Mouse (Mus musculus): ENCODE results near the gene Reln. TPM values are rescaled to one million over a fixed set of nuclear protein-coding genes. Genes with fewer than 3 reads are reported as not detected.

Reln gene
- polyA plus RNA-seq, 1 experiment: 0.04 TPM

- H3K4me3 ChIP-seq: no peak overlapping the region
- TF ChIP-seq CEBPB (IDR thresholded peaks at IDR 0.05; ENCODE audit: insufficient read depth, poor library complexity, severe bottlenecking) (no peak), TCF12 (IDR thresholded peaks at IDR 0.05; ENCODE audit: insufficient read depth, poor library complexity, severe bottlenecking) (no peak), E2F4 (IDR thresholded peaks at IDR 0.05; ENCODE audit: insufficient read depth) (no peak), USF1 (IDR thresholded peaks at IDR 0.05; ENCODE audit: low read depth) (no peak), TCF3 (IDR thresholded peaks at IDR 0.05; ENCODE audit: insufficient read length, low read depth) (no peak), POLR2AphosphoS2 (IDR thresholded peaks at IDR 0.05; ENCODE audit: insufficient read length, low read depth) (no peak)
- H3K4me2 ChIP-seq (ENCODE audit: low read depth): no peak overlapping the region
- H3K27me3 ChIP-seq (ENCODE audit: control insufficient read depth, insufficient read depth, insufficient read length): peaks cover 10% of the 10 kb centered on the region
- H3ac ChIP-seq (ENCODE audit: control insufficient read depth, insufficient read length): no peak overlapping the region
- H3K36me3 ChIP-seq (ENCODE audit: control insufficient read depth, insufficient read depth): no peaks in the 10 kb centered on the region
- no peaks in the 10 kb centered on the region for H3K79me2 ChIP-seq (ENCODE audit: control insufficient read depth, insufficient read depth)
These were observed 450.3 kb downstream of the Reln start for GRCm38 (mm10) chr5:21894168-21894567.

GRCm38 (mm10) chr5:21866750-21867149 is 477.8 kb downstream of the Reln start:
- no peak overlapping the region for H3ac ChIP-seq (ENCODE audit: control insufficient read depth, insufficient read length)
- H3K4me2 ChIP-seq (ENCODE audit: low read depth): no peak overlapping the region
- H3K36me3 ChIP-seq (ENCODE audit: control insufficient read depth, insufficient read depth): no peaks in the 10 kb centered on the region
- TF ChIP-seq CEBPB (IDR thresholded peaks at IDR 0.05; ENCODE audit: insufficient read depth, poor library complexity, severe bottlenecking) (no peak), POLR2A (IDR thresholded peaks at IDR 0.05; ENCODE audit: insufficient read length, low read depth) (no peak), TCF3 (IDR thresholded peaks at IDR 0.05; ENCODE audit: insufficient read length, low read depth) (no peak), E2F4 (IDR thresholded peaks at IDR 0.05; ENCODE audit: insufficient read depth) (no peak), MYOG (IDR thresholded peaks at IDR 0.05; ENCODE audit: control insufficient read depth in 1 of 3, insufficient read depth in 1 of 3, insufficient read length in 2 of 3, low read depth in 2 of 3) (no peak), TCF12 (IDR thresholded peaks at IDR 0.05; ENCODE audit: insufficient read depth, poor library complexity, severe bottlenecking) (no peak), POLR2AphosphoS2 (IDR thresholded peaks at IDR 0.05; ENCODE audit: insufficient read length, low read depth) (no peak), MYOD1 (IDR thresholded peaks at IDR 0.05; ENCODE audit: control insufficient read depth in 1 of 3, insufficient read length in 2 of 3, low read depth in 2 of 3) (no peak), USF1 (IDR thresholded peaks at IDR 0.05; ENCODE audit: low read depth) (no peak), REST (IDR thresholded peaks at IDR 0.05; ENCODE audit: insufficient read depth, insufficient read length) (no peak), MAX (IDR thresholded peaks at IDR 0.05; ENCODE audit: low read depth) (no peak), SRF (IDR thresholded peaks at IDR 0.05; ENCODE audit: control insufficient read depth, insufficient read length, low read depth) (no peak)
- peaks cover 5% of the 10 kb centered on the region for H3K27me3 ChIP-seq (ENCODE audit: control insufficient read depth, insufficient read depth, insufficient read length)
- no peak overlapping the region for H3K4me3 ChIP-seq
- no peaks in the 10 kb centered on the region for H3K79me2 ChIP-seq (ENCODE audit: control insufficient read depth, insufficient read depth)

- H3K4me3 ChIP-seq: no peak overlapping the region
- H3K4me2 ChIP-seq (ENCODE audit: low read depth): peak overlapping the region; percentile 2
- H3K79me2 ChIP-seq (ENCODE audit: control insufficient read depth, insufficient read depth): no peaks in the 10 kb centered on the region
- no peak overlapping the region for H3ac ChIP-seq (ENCODE audit: control insufficient read depth, insufficient read length)
- no peaks in the 10 kb centered on the region for H3K36me3 ChIP-seq (ENCODE audit: control insufficient read depth, insufficient read depth)
- peaks cover 5% of the 10 kb centered on the region for H3K27me3 ChIP-seq (ENCODE audit: control insufficient read depth, insufficient read depth, insufficient read length)
- TF ChIP-seq TCF12 (IDR thresholded peaks at IDR 0.05; ENCODE audit: insufficient read depth, poor library complexity, severe bottlenecking) (no peak), E2F4 (IDR thresholded peaks at IDR 0.05; ENCODE audit: insufficient read depth) (no peak), POLR2A (IDR thresholded peaks at IDR 0.05; ENCODE audit: insufficient read length, low read depth) (no peak), USF1 (IDR thresholded peaks at IDR 0.05; ENCODE audit: low read depth) (no peak), MYOG (IDR thresholded peaks at IDR 0.05; ENCODE audit: control insufficient read depth in 1 of 3, insufficient read depth in 1 of 3, insufficient read length in 2 of 3, low read depth in 2 of 3) (no peak), CEBPB (IDR thresholded peaks at IDR 0.05; ENCODE audit: insufficient read depth, poor library complexity, severe bottlenecking) (no peak), POLR2AphosphoS2 (IDR thresholded peaks at IDR 0.05; ENCODE audit: insufficient read length, low read depth) (no peak), MAX (IDR thresholded peaks at IDR 0.05; ENCODE audit: low read depth) (no peak), REST (IDR thresholded peaks at IDR 0.05; ENCODE audit: insufficient read depth, insufficient read length) (no peak), SRF (IDR thresholded peaks at IDR 0.05; ENCODE audit: control insufficient read depth, insufficient read length, low read depth) (no peak), MYOD1 (IDR thresholded peaks at IDR 0.05; ENCODE audit: control insufficient read depth in 1 of 3, insufficient read length in 2 of 3, low read depth in 2 of 3) (no peak)
These were observed 478.2 kb downstream of the Reln start for GRCm38 (mm10) chr5:21866311-21866712.

- Histone ChIP-seq H3K27me3 (ENCODE audit: control insufficient read depth, insufficient read depth, insufficient read length) (peaks cover 11% of the 10 kb centered on the region), H3K36me3 (ENCODE audit: control insufficient read depth, insufficient read depth) (no peaks in the 10 kb centered on the region), H3ac (ENCODE audit: control insufficient read depth, insufficient read length) (no peak within 1 kb of the TSS), H3K4me3 (no peak within 1 kb of the TSS), H3K4me2 (ENCODE audit: low read depth) (peak within 1 kb of the TSS; percentile 2), H3K79me2 (ENCODE audit: control insufficient read depth, insufficient read depth) (no peaks in the 10 kb centered on the region)
- TF ChIP-seq TCF12 (IDR thresholded peaks at IDR 0.05; ENCODE audit: insufficient read depth, poor library complexity, severe bottlenecking): no peak
- TF ChIP-seq TCF3 (IDR thresholded peaks at IDR 0.05; ENCODE audit: insufficient read length, low read depth): no peak
- no peak for TF ChIP-seq POLR2A (IDR thresholded peaks at IDR 0.05; ENCODE audit: insufficient read length, low read depth)
- no peak for TF ChIP-seq REST (IDR thresholded peaks at IDR 0.05; ENCODE audit: insufficient read depth, insufficient read length)
- no peak for TF ChIP-seq USF1 (IDR thresholded peaks at IDR 0.05; ENCODE audit: low read depth)
- TF ChIP-seq MYOD1 (IDR thresholded peaks at IDR 0.05; ENCODE audit: control insufficient read depth in 1 of 3, insufficient read length in 2 of 3, low read depth in 2 of 3): no peak
- TF ChIP-seq MAX (IDR thresholded peaks at IDR 0.05; ENCODE audit: low read depth): no peak
- TF ChIP-seq SRF (IDR thresholded peaks at IDR 0.05; ENCODE audit: control insufficient read depth, insufficient read length, low read depth): no peak
- no peak for TF ChIP-seq POLR2AphosphoS2 (IDR thresholded peaks at IDR 0.05; ENCODE audit: insufficient read length, low read depth)
- TF ChIP-seq E2F4 (IDR thresholded peaks at IDR 0.05; ENCODE audit: insufficient read depth): no peak
These were observed 479.0 kb downstream of the Reln start, which contains the start of gene Slc26a5 for GRCm38 (mm10) chr5:21865346-21866107. TSS of gene Slc26a5 (minus strand) at chr5:21865604.
